Mouse (Mus musculus) erythroblast, embryonic 14.5 days (primary cell): ENCODE data around the gene Zfp524.

Experiments
- GATA1 ChIP-seq: IDR thresholded peaks from 2 replicates; pipeline ENCODE4 v1.6.1; 2012; ENCODE audit warnings: low read length, inconsistent platforms, mixed read lengths
- TAL1 ChIP-seq: IDR thresholded peaks from 3 replicates; pipeline ENCODE4 v1.6.1; 2012; ENCODE audit warnings: low read length, inconsistent platforms, mixed read lengths

- no peak for TF ChIP-seq GATA1
- TF ChIP-seq TAL1: no peak
These were observed 49.2 kb upstream of the Zfp524 start for GRCm38 (mm10) chr7:4964988-4965387.
